Mouse (Mus musculus): ENCODE results near the gene Ephx3. TPM values are rescaled to one million over a fixed set of nuclear protein-coding genes. Genes with fewer than 3 reads are reported as not detected.

The Ephx3 gene
- polyA plus RNA-seq, 1 experiment from 2014 or later = 0.46 TPM

GRCm38 (mm10) chr17:32142907-32143854, 46.2 kb downstream of the Ephx3 start:
- ATAC-seq (ENCODE audit: low read depth) = peak; percentile 83
- no peak overlapping the region for H3K27ac ChIP-seq (ENCODE audit: low read depth, low read length)
- no peaks in the 10 kb centered on the region for H3K4me1 ChIP-seq (ENCODE audit: control insufficient read depth, insufficient read depth, low read length)
- peak overlapping the region; percentile 55 for H3K4me2 ChIP-seq (ENCODE audit: low read depth, low read length)
- H3K9ac ChIP-seq (replicated peaks; ENCODE audit: low read depth, low read length) = peak overlapping the region; percentile 41; the same call in 1 of the 2 replicates
- WGBS = 23% methylated on average over 39 of the region's 39 CpGs
- peak overlapping the region; percentile 30 for H3K4me3 ChIP-seq (ENCODE audit: low read depth, low read length)
- H3K36me3 ChIP-seq (ENCODE audit: control insufficient read depth, insufficient read depth, low read length) = no peaks in the 10 kb centered on the region
- no peaks in the 10 kb centered on the region for H3K9me3 ChIP-seq (ENCODE audit: control insufficient read depth, low read length)
- H3K27me3 ChIP-seq (ENCODE audit: control insufficient read depth, insufficient read depth, low read length) = no peaks in the 10 kb centered on the region

GRCm38 (mm10) chr17:32142234-32142633, 47.1 kb downstream of the Ephx3 start:
- no peak for ATAC-seq (ENCODE audit: low read depth)
- Histone ChIP-seq H3K4me3 (ENCODE audit: low read depth, low read length) (no peak overlapping the region), H3K36me3 (ENCODE audit: control insufficient read depth, insufficient read depth, low read length) (no peaks in the 10 kb centered on the region), H3K4me1 (ENCODE audit: control insufficient read depth, insufficient read depth, low read length) (no peaks in the 10 kb centered on the region), H3K4me2 (ENCODE audit: low read depth, low read length) (no peak overlapping the region), H3K9ac (replicated peaks; ENCODE audit: low read depth, low read length) (no peak overlapping the region), H3K9me3 (ENCODE audit: control insufficient read depth, low read length) (no peaks in the 10 kb centered on the region), H3K27ac (ENCODE audit: low read depth, low read length) (no peak overlapping the region), H3K27me3 (ENCODE audit: control insufficient read depth, insufficient read depth, low read length) (no peaks in the 10 kb centered on the region)
- WGBS = 100% methylated on average over 1 of the region's 1 CpGs

Other genes starting within 250 kb of the Ephx3 start
- gene Rrp1b, start 153.4 kb downstream of the Ephx3 start, polyA plus RNA-seq (2014; fragmentation: Nextera tagmentation; extraction: Ambion mirVana) = 30.1 and 40.8 TPM in 2 replicates
- 0.52 and 1.1 TPM in 2 replicates for gene Hsf2bp, start 153.2 kb downstream of the Ephx3 start, polyA plus RNA-seq (2014; fragmentation: Nextera tagmentation; extraction: Ambion mirVana)
- 8.0 and 8.3 TPM in 2 replicates for gene Notch3, start 22.7 kb downstream of the Ephx3 start, polyA plus RNA-seq (2014; fragmentation: Nextera tagmentation; extraction: Ambion mirVana)
- gene Brd4, start 95.2 kb upstream of the Ephx3 start, polyA plus RNA-seq (2014; fragmentation: Nextera tagmentation; extraction: Ambion mirVana) = 82.2 and 89.5 TPM in 2 replicates
- 58.4 and 67.0 TPM in 2 replicates for gene Akap8, start 131.7 kb upstream of the Ephx3 start, polyA plus RNA-seq (2014; fragmentation: Nextera tagmentation; extraction: Ambion mirVana)
- gene Akap8l, start 161.1 kb upstream of the Ephx3 start, polyA plus RNA-seq (2014; fragmentation: Nextera tagmentation; extraction: Ambion mirVana) = 123 and 158 TPM in 2 replicates
- 46.2 and 46.8 TPM in 2 replicates for gene Wiz, start 199.9 kb upstream of the Ephx3 start, polyA plus RNA-seq (2014; fragmentation: Nextera tagmentation; extraction: Ambion mirVana)
- 0.41 and 0.42 TPM in 2 replicates for gene Rasal3, start 214.0 kb upstream of the Ephx3 start, polyA plus RNA-seq (2014; fragmentation: Nextera tagmentation; extraction: Ambion mirVana)
- not detected in 2 replicates for gene Pglyrp2, start 234.6 kb upstream of the Ephx3 start, polyA plus RNA-seq (2014; fragmentation: Nextera tagmentation; extraction: Ambion mirVana)

Data from neural tube, embryonic 14.5 days (tissue).